Mouse (Mus musculus) cerebellum, adult 2 months (tissue): ENCODE results near the gene Usp36. TPM values are rescaled to one million over a fixed set of nuclear protein-coding genes. Genes with fewer than 3 reads are reported as not detected.

Experiments used
- DNase-seq, 2 experiments: peaks; one replicate each; pipeline ENCODE4 v3.0.0; 2021
- H3K27ac ChIP-seq: fragments of 200-500 bp; 2 replicates; pipeline ENCODE4 v1.5.1; 2012; ENCODE audit warnings: low read length, control low read depth, inconsistent platforms; ENCODE audit not compliant: insufficient read depth
- H3K27me3 ChIP-seq: fragments of 200-500 bp; 2 replicates; pipeline ENCODE4 v1.6.1; 2012; ENCODE audit warnings: inconsistent platforms, mild to moderate bottlenecking, low read length, moderate library complexity; ENCODE audit not compliant: control insufficient read depth, insufficient read depth
- H3K4me1 ChIP-seq: fragments of 200-500 bp; 2 replicates; pipeline ENCODE4 v1.6.1; 2011; ENCODE audit warnings: low read length; ENCODE audit not compliant: control insufficient read depth, insufficient read depth
- H3K4me3 ChIP-seq: fragments of 200-500 bp; replicated peaks from 2 replicates; pipeline ENCODE3; 2011; ENCODE audit warnings: mild to moderate bottlenecking, low read depth, low read length, control low read depth; ENCODE audit not compliant: insufficient read depth
- CTCF ChIP-seq: fragments of 200-500 bp; IDR thresholded peaks from 2 replicates; pipeline ENCODE4 v1.5.1; 2011; ENCODE audit warnings: low read depth, mild to moderate bottlenecking, control low read depth, low read length, moderate library complexity, borderline replicate concordance; ENCODE audit not compliant: insufficient read depth
- POLR2A ChIP-seq: fragments of 200-500 bp; IDR thresholded peaks from 2 replicates; pipeline ENCODE4 v1.6.1; 2011; ENCODE audit warnings: low read length, control low read depth, borderline replicate concordance; ENCODE audit not compliant: insufficient read depth
- WGBS: fragments of 180-500 bp; shearing (Covaris S2); methylation state at CpG from one replicate; pipeline ENCODE4 v1.1.7; 2018; 5-methylcytosine and 5-hydroxymethylcytosine counted together
- polyA plus RNA-seq: library from polyadenylated mRNA; depleted of rRNA; stranded (reverse); fragments of >200 nt; gene quantifications from 2 replicates; pipeline ENCODE4 v1.2.3, GENCODE M21; 2012

Gene Usp36
- polyA plus RNA-seq, 1 experiment: 33.8 TPM

- DNase-seq: no peak
- Histone ChIP-seq H3K27me3 (no peaks in the 10 kb centered on the region), H3K4me3 (peak overlapping the region; percentile 75), H3K27ac (peak overlapping the region; percentile 19; the same call in 1 of the 2 replicates), H3K4me1 (peaks cover 16% of the 10 kb centered on the region)
- WGBS: 26% methylated on average over 5 of the region's 5 CpGs
- TF ChIP-seq POLR2A: no peak
- no peak for TF ChIP-seq CTCF
Measured at GRCm38 (mm10) chr11:118246724-118247123, 43.3 kb downstream of the Usp36 start.

GRCm38 (mm10) chr11:118245130-118245529 is 44.9 kb downstream of the Usp36 start:
- no peaks in the 10 kb centered on the region for H3K27me3 ChIP-seq
- 94% methylated on average over 2 of the region's 2 CpGs for WGBS
- H3K4me3 ChIP-seq: no peak overlapping the region
- DNase-seq: no peak
- peaks cover 17% of the 10 kb centered on the region for H3K4me1 ChIP-seq
- no peak overlapping the region for H3K27ac ChIP-seq
- TF ChIP-seq CTCF (no peak), POLR2A (no peak)

GRCm38 (mm10) chr11:118243627-118244261 is 46.3 kb downstream of the Usp36 start:
- DNase-seq: no peak
- H3K27ac ChIP-seq: no peak overlapping the region
- no peaks in the 10 kb centered on the region for H3K27me3 ChIP-seq
- H3K4me1 ChIP-seq: peaks cover 25% of the 10 kb centered on the region
- H3K4me3 ChIP-seq: no peak overlapping the region
- WGBS: 73% methylated on average over 6 of the region's 6 CpGs
- no peak for TF ChIP-seq POLR2A
- no peak for TF ChIP-seq CTCF

GRCm38 (mm10) chr11:118242506-118242905 is 47.5 kb downstream of the Usp36 start:
- 11% methylated on average over 4 of the region's 4 CpGs for WGBS
- Histone ChIP-seq H3K27ac (no peak overlapping the region; the same call in 1 of the 2 replicates), H3K4me3 (no peak overlapping the region), H3K4me1 (peaks cover 25% of the 10 kb centered on the region), H3K27me3 (no peaks in the 10 kb centered on the region)
- no peak for TF ChIP-seq POLR2A
- TF ChIP-seq CTCF: no peak
- DNase-seq: peak in 1 of 2 experiments; percentile 50

GRCm38 (mm10) chr11:118240388-118240787 is 49.7 kb downstream of the Usp36 start:
- peaks cover 27% of the 10 kb centered on the region for H3K4me1 ChIP-seq
- TF ChIP-seq POLR2A: no peak
- no peak for DNase-seq
- no peaks in the 10 kb centered on the region for H3K27me3 ChIP-seq
- WGBS: 77% methylated on average over 4 of the region's 4 CpGs
- no peak overlapping the region for H3K27ac ChIP-seq
- no peak overlapping the region for H3K4me3 ChIP-seq

- peaks cover 27% of the 10 kb centered on the region for H3K4me1 ChIP-seq
- H3K27me3 ChIP-seq: no peaks in the 10 kb centered on the region
- H3K4me3 ChIP-seq: no peak overlapping the region
- H3K27ac ChIP-seq: no peak overlapping the region
- no peak for TF ChIP-seq POLR2A
- TF ChIP-seq CTCF: no peak
- DNase-seq: no peak
- WGBS: 55% methylated on average over 14 of the region's 14 CpGs
Measured at GRCm38 (mm10) chr11:118239281-118240198, 50.5 kb downstream of the Usp36 start.

DNA sequence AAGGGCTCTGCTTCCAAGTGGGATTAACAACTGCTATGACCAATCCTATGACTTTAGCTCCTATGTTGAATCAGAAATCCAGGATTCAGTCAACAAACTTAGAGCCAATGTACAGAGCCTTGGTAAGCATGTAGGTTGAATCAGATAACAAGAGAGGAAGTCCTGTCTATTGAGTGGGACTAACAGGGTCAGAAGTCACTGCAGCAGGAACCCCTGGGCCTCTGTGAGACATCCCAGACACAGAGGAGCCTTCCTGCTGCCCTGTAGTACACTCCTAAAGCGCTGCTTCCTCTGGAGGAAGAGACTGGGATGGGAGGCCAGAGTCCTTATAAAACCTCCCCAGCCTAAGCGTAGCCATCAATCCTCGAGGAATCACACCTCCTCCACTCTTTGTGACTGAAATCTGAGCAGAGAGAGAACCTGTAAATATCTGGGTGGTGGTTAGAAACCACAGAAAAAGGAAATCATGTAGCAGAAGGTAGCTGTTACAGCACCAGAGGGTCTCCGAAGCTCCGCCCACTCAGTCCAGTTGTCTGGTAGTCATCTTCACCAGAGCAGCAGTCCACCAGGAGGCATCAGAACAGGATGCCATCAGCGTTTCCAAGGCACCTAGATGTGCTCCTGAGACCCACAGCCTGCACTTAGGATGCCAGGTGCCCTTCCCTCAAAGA is 53.4 kb downstream of the Usp36 start:
- TF ChIP-seq POLR2A (no peak), CTCF (no peak)
- peaks cover 16% of the 10 kb centered on the region for H3K4me1 ChIP-seq
- WGBS: 79% methylated on average over 6 of the region's 6 CpGs
- no peak overlapping the region for H3K27ac ChIP-seq
- no peak overlapping the region for H3K4me3 ChIP-seq
- DNase-seq: no peak
- no peaks in the 10 kb centered on the region for H3K27me3 ChIP-seq

DNA sequence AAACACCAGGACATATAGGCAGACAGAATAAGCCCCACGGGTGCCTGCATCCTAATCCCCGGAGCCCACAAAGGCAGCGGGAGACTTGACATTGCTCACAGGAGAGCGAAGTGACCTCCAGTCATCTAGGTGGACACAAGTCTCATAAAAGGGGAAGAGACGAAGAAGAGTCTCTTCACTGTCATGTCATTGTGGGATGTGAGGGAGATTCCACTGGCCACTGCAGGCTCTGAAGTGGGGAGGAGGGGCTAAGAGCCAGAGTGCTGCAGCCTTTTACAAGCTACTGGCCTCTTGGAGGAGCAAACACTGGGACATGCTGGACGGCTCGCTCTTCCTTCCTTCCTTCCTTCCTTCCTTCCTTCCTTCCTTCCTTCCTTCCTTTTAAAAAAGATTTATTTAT is 55.1 kb downstream of the Usp36 start:
- TF ChIP-seq CTCF (no peak), POLR2A (no peak)
- WGBS: 86% methylated on average over 7 of the region's 7 CpGs
- Histone ChIP-seq H3K27me3 (no peaks in the 10 kb centered on the region), H3K4me3 (no peak overlapping the region), H3K27ac (peak overlapping the region; percentile 49; the same call in 1 of the 2 replicates), H3K4me1 (peaks cover 13% of the 10 kb centered on the region)
- no peak for DNase-seq
